Mouse (Mus musculus) small intestine, adult 2 months (tissue): ENCODE measurements around the gene Rundc1.

Experiments used
- CTCF ChIP-seq: fragments of 200-500 bp; IDR thresholded peaks from 2 replicates; pipeline ENCODE4 v1.5.1; 2012; ENCODE audit warnings: low read depth, mild to moderate bottlenecking, control low read depth, inconsistent platforms, low read length, moderate library complexity, mixed read lengths; ENCODE audit not compliant: insufficient replicate concordance, insufficient read length; ENCODE audit errors: extremely low read depth
- POLR2A ChIP-seq: fragments of 200-500 bp; IDR thresholded peaks from 2 replicates; pipeline ENCODE4 v1.6.1; 2012; ENCODE audit warnings: low read depth, mild to moderate bottlenecking, control low read depth, inconsistent platforms, low read length, moderate library complexity

- no peak for TF ChIP-seq POLR2A
- no peak for TF ChIP-seq CTCF
Measured at GRCm38 (mm10) chr11:101464211-101465100, 39.6 kb downstream of the Rundc1 start, which contains the start of gene Rnd2.
